Mouse (Mus musculus) lung, postnatal 4 days (tissue): Measurements from ENCODE around the gene Rc3h1.
"Not testable (repeated sequence)": the region's sequence is repeated elsewhere in the genome, so short reads cannot be mapped to it uniquely, and the experiment has no call there.

Experiments used
- DNase-seq, 2 experiments: peaks; one replicate each; pipeline ENCODE4 v3.0.0; 2021

Rc3h1 gene

DNA sequence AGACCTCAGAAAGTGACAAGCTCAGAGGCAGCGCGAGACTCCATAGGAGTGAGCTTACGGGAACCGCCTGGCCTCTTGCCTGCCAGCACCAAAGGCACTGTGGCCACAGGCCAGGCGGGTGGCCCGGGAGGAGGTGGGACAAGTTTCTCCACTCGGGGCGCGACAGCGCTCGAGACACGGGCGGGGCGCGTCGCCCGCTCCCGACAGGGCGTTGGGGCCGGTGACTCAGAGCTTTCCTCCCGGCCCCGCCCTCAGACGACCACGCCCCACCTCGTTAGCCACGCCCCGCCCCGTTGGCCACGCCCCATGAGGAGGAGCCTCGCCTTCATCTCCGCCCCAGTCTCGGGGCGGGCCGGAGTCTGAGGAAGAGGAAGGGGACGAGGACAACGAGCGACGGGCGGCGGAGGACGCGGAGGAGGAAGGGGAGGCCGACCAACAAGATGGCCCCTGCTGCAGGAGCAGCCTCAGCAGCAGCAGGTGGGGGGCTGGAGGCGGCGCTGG, at the start of gene Rc3h1:
TSS of gene Rc3h1 (plus strand) at position 362 of the 501 bp plus-strand sequence.
- DNase-seq = peak; percentile 97 to 99

DNA sequence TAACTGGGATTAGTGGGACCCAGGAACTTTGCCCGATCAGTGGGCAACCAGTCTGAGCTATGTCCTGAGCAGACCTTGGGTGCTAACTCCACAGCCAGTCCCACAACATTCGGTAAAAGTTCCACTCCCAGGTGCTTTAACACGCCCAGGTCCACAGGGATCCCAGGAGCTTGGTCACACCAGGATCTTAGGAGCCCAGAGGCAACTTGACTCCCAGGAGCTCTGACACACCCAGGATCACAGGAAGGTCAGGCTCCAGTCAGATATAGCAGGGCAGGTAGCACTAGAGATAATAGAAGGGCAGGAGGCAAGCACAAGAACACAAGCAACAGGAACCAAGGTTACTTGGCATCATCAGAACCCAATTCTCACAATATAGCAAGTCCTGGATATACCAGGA, 48.1 kb upstream of the Rc3h1 start:
- no peak for DNase-seq

DNA sequence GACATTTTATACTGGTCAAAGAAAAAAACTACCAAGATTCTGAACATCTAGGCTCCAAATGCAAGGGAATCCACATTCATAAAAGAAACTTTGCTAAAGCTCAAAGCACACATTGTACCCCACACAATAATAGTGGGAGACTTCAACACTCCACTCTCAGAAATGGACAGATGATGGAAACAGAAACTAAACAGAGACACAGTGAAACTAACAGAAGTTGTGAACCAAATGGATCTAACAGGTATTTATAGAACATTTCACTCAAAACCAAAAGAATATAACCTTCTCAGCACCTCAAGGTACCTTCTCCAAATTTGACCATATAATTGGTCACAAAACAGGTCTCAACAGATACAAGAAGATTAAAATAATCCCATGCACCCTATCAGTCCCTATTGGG, 46.3 kb upstream of the Rc3h1 start:
- not testable (repeated sequence) for DNase-seq

DNA sequence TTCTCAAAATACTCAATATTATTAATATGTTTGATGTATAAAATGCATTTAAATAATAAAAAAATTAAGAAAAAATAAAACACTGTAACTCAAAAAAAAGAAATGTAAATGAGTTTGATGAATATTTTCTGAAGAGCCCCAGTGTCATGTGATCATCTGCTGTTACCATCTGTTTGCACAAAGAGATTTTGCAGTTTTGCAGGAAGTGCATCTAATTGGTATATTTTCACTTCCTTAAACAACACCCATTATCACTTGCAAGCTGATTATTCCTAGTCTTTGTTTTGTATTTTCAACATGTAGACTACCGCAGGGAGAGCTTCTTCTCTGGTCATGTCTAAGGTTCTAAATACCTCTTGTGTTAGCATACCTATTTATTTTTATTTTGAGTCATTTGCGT, 45.1 kb upstream of the Rc3h1 start:
- DNase-seq = no peak

DNA sequence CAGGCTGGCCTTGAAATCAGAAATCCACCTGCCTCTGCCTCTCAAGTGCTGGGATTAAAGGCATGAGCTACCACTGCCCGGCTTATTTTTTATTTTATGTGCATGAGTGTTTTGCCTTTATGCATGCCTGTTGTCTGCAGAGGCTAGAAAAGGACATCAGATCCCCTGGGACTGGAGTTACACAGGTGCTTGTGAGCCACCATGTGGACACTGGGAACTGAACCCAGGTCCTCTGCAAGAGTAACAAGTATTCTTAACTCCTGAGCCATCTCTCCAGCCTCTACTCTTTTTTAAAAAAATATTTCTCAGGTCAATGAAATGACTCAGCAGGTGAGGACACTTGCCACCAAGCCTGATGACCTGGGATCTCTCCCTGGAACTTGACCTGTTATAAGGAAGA, 44.6 kb upstream of the Rc3h1 start:
- DNase-seq = no peak

DNA sequence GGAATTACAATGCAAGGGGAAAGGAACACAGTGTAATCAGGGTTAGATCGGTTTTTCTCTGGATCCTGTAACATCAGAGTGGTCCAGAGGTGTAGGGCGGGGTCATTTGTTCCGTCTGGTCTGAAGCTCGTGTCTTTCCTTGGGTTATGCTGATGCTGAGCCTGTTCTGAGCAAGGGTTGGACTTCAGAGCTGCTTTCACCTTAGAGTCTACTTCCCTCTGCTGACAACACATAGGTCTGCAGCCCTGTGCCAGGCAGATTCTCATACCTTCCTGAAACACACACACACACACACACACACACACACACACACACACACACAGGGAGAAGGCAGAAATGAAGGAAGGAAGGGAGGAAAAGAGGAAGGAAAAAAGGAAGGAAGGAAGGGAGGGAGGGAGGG, 43.2 kb upstream of the Rc3h1 start:
- DNase-seq = peak in 1 of 2 experiments; percentile 17

DNA sequence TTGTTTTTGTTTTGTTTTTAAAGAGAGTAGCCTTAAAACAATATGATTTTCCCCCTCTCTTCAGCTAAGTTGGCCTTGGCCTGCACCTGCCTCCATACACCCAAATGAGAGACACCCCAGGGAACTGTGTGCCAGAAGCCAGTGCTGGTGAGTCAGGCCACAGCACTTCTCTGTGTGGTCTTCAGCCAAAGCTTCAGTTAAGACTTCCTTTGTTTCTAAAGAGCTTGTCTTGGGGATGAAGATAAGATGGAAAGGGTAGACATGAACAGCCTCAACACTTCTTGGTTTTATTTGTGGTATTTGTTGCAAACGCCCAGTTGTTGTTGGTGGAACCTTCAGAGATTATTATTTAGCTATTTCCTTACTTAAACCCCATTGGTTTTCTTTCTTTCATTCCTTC, 31.5 kb upstream of the Rc3h1 start:
- DNase-seq = no peak

DNA sequence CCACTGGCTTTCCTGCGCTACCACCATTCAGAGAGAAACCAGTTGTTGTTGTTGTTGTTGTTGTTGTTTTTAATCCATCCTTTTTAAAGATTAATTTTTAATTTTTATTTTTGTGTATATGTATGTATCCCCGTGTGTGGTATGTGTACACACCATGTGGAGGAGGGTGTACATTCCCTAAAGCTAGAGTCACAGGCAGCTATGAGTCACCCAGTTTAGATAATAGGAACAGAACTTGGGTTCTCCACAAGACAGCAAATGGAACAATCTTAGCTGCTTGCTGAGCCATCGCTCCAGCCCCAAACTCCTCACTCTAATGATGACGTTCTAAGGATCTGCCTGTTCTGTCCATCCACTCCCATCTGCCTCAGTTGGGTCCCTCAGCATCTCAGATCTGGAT, 29.2 kb upstream of the Rc3h1 start:
- no peak for DNase-seq

DNA sequence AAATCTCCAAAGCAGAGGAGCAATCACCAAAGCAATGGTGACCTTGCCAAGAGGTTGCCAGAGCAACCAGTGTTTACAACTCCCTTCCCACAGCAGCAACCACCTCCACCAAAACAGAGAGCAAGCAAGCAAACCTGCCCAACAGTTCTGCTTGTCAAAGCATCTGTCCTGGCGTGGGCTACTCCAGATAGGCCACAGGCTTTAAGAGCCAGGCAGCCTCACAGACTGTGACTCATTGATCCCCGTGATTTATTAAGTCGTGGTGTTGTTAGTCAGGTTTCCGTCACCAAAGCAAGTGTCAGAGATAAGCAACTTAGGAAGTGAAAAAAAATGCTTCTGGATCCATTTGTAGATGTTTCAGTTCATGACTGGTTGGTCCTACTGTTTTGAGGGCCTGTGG, 27.7 kb upstream of the Rc3h1 start:
- DNase-seq = no peak

DNA sequence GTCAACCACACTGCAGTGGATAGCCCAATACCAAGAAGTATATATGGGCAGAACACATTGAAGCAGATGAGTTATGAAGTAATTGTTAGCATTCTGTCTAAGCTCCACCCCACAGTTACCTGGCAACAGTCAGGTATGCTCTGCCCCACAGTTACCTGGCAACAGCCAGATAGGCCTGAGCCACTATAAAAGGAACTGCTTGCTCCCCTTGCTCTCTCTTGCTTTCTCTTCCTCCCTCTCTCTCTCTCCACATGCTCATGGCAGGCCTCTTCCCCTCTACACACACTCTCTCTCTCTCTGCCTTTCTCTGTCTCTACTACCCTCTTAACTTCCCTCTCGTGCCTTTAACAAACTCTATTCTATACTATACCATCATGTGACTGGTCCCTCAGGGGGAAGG, 24.8 kb upstream of the Rc3h1 start:
- not testable (repeated sequence) for DNase-seq

DNA sequence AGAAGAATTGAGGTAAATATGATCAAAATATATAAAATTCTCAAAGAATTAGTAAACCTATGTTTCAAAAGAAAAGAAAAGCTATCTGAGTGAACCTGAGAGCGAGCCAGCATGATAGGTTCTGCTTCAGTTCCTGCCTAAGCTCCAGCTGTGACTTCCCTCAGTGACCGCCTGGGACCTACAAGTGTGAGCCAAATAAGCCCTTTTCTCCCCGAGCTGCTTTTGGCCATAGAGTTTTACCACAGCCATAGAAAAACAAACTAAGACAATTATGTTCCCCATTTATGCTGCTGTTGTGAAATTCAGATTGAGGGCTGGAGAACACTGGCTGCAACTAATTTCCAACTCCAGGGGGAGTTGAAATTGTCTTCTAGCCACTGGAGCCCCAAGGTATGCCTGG, 24.2 kb upstream of the Rc3h1 start:
- DNase-seq = no peak

DNA sequence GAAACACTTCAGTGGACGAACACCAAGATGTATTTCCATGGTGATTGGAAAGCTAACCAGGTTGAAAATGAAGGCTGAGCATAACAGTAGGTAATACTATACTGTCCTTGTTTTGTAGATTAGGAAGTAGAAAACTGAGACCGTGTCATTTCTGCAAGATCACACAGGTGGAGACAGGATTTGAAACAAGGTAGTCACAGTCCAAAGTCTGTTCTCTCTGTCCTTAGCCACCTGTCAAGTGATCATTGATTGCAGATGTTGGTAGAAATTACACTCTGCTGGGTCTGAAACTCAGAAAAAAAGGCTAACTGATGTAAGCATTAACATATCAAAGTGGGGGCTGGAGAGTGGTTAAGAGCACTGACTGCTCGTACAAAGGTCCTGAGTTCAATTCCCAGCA, 21.9 kb upstream of the Rc3h1 start:
- DNase-seq = no peak

DNA sequence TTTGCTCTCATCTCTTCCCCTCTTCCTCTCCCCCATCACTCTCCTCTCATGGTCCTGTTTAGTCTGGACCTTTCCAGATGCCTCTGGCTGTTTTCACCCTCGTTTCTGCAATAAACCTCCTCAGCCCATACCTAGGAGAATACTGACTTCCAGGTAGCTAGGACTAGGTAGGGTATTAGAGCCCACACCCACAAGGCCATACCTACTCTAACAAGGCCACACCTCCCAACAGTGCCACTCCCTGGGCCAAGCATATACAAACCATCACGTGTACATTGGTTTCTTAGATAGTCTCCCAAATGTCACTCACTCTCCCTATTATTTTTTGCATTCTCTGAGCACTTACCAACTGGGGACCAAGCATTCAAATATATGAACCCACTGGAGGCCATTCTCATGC, 21.2 kb upstream of the Rc3h1 start:
- DNase-seq = no peak

DNA sequence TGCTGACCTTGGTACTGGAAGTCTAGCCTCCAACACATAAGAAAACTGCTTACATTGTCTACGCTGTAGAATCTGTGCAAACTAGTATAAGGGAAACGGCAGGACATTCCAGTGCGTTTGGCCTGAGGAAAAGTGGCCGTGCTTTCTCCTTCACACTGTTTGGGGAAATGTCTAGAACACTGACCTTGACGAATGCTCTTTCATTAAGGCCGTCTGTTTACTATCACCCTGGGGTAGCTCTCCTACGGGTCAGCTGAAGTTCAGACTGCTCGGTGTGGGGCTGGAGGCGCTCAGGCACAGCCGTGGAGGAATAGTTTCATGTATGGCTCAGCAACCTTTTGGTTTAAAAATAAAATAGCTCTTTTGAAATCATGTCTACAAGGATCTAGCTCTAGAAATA, 6.5 kb upstream of the Rc3h1 start:
- DNase-seq = no peak

DNA sequence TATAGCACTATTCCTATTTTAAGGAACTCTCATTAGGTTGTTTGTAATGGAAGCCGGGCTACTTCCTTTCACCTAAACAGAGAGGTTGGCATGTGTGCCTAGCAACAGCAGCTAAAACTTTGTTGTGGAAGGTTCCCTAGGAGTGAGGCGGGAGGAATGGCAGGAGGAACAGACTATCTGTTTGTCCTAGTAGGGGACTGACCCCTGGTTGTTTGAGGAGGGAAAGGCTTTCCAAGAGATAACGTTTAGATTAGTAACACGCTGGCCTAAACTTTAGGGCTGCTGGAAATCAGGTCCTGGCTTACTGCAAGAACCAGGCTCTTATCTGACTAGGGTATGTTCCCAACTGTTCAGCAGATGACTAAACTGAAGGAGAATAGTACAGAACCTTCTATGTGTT, 2.2 kb upstream of the Rc3h1 start:
- no peak for DNase-seq

DNA sequence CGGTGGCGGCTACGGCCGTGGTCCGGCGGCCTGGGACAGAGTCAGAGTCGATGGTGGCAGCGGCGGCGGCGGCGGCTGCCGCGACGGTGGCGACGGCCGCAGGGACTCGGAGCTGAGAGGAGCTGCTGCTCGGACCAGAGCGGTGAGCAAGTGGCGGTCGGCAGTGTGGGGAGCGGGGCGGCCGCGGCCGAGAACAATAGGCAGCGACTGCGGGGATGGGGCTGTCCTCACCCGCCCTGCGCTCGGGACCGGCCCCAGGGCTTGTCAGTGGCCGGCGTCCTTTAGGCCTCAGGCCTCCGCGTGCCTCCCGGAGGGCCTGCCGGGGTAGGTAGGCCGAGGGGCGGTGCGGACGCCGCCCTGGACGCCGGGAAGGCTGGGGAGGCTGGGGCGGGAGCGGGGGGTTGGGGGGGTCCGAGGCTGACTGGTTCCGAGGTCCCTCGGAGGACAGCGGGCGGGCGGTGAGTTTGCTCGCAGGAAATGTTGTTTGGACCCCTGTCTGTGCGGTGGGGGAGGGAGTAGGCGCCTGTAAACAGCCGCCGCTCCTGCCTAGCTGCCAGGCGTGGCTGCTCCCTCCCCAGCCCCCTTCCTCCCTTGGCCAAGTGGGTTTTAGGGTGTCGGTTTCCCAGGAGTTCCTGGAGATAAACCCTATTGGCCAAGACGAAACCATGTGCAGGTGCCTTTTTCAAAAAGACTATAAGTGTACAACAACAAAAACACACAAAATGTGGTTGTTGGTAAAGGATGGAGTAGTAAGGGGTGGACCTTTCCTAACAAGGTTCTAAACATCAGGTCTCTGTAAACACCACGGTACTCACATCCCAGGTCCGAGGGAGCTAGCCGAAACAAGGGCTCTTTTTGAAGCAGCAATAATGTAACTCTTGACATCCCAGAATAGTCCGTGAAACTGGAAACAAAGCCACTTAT, 602 bp downstream of the Rc3h1 start:
- DNase-seq = peak in 1 of 2 experiments; percentile 75

DNA sequence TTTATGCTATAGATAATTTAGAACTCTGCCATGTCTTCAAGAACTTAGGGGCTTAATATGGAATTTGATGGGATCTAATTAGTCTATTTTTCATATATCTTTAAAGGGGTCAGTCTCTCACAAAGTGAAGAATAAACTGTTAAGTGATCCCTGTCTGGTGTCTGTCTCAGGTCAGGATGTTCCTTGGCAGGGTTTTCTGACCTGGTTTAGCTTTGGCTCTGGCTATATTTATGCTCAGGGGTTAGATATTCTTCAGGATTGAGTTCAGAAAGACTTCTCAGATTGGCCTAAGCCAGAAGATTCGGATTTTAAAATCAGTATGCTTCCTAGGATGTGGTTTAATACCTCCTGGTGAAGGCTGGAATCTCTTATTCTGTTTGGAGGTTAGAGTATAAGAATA, 4.0 kb downstream of the Rc3h1 start:
- DNase-seq = no peak

DNA sequence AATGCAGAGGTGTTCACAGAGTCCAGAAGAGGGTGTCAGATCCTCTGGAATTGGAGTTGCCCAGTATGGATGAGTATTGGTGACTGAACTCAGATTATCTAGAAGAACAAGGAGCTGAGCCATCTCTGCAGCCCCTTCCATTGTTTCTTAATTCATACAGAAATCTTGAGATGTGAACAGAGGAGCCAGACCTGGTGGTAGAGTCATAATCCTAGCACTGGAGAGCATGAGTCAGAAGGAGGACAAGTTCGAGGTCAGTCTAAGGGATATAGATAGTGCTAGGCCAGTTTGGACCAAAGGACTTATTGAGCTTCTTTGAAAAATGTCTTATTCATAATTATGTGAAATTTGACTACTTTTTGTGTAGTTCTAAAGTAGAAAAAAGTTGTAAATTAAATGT, 4.6 kb downstream of the Rc3h1 start:
- no peak for DNase-seq

DNA sequence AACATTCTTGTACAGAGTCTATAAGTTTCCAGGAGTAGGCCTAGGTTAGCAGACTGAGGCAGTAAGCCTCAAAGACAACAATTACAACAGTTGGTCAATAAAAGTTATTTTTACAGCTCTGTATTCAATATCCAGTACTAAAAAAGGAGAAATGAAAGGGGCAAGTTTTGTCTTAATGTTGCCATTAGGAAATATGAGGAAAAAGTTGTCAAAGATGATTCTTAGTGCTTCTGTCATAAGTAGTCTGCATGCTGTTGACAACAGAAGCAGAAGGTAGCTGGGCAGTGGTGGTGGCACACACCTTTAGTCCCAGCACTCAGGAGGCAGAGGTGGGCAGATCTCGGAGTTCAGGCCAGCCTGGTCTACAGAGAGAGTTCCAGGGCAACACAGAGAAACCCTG, 13.2 kb downstream of the Rc3h1 start:
- DNase-seq = no peak

DNA sequence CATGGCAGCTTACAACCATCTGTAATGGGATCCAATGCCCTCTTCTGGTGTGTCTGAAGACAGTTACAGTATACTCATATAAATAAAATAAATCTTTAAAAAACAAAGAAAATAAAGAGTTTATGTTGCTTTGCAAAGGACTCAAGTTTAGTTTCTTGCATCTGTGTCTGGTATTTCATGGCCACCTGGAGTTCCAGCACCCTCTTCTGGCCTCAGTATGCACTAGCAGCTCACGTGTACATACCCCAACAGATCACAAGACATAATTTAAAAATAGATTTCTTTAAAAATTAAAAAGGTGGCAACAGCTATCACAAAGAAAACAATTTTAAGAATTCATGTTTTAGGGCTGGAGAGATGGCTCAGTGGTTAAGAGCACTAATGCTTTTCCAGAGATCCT, 15.7 kb downstream of the Rc3h1 start:
- no peak for DNase-seq

DNA sequence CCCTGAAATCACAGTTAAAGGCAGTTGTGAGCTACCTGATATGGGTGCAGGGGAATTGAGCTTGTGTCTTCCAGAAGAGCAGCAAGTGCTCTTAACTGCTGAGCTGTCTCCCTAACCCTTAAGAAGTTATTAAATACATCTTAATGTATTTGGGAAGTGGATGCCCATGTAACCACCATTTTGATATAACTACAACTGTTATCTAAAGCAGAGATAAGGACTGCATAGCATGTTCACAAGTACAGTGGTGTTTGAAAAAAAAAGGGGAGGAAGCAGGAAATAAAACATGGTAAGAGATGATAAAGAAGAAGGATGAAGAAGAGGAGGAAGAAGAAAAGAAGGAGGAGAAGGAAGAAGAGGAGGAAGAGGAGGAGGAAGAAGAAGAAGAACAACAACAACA, 25.1 kb downstream of the Rc3h1 start:
- no peak for DNase-seq

DNA sequence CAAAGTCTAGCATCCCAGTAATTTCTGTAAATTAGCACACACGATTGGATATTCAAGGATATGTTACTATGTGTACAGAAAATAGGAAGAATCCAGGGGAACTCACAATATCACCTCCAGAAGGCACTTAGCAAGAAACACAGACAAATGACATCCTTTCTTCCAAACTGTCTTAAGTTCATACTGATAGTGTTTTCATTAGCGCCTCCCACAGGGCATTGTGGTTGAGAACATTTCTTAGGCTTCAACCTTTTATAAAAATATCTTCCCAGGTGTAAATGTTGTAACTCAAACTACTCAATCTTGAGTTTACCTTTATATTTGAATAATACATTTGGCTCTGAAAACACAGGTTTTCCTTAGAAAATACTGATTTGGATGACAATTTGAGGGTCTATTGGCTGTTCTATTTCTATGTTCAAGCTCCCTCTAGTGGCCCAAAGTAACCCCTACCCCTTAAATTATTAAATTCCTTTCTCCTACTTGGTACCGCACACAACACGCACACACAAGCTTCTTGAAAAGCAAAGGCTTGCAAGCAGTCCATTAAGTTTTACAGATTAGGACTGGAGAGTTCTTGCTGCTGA, 27.8 kb downstream of the Rc3h1 start:
- DNase-seq = peak in 1 of 2 experiments; percentile 9

DNA sequence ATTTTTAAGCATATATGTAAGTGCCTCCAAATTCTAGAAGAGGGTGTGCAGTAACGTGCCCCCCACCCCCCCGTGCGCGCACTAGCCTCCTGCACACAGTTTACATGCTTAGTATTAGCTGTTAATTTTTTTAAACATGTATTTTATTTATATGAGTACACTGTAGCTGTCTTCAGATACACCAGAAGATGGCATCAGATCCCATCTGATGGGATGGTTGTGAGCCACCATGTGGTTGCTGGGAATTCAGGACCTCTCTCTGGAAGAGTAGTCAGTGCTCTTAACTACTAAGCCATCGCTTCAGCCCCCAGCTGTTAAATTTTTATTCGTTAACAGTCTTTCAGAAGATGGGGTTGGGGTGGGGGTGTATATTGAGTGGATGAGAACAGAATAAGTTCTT, 29.3 kb downstream of the Rc3h1 start:
- peak in 1 of 2 experiments; percentile 12 for DNase-seq

DNA sequence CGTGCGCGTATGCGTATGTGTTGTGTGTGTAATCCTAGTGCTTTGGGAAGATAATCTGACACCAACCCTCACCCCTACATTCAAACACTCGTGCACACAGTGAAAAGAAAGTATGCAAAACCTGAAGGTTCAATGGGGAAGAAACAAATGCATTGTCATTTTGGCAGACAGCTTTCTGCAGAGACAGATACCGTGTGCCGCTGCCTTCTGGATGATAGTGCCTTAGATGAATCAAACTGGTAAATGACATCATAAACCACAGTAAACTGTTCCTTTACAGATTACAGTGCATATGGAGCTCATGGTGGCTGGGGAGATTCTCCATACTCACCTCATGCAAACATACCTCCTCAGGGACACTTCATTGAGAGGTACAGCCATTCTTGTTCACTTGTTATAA, 57.0 kb downstream of the Rc3h1 start:
- no peak for DNase-seq
